Mouse (Mus musculus): ENCODE results near the gene Hoga1.

Hoga1 gene

GRCm38 (mm10) chr19:42021681-42022541 lies 23.5 kb upstream of the Hoga1 start:
- DNase-seq (ENCODE audit: low spot score), result no peak

GRCm38 (mm10) chr19:42022542-42022848 lies 22.9 kb upstream of the Hoga1 start:
- DNase-seq (ENCODE audit: low spot score), result no peak

- DNase-seq (ENCODE audit: low spot score), result peak; percentile 89
These were observed 19.3 kb upstream of the Hoga1 start for GRCm38 (mm10) chr19:42026158-42026557.

- no peak for DNase-seq (ENCODE audit: low spot score)
These were observed 14.3 kb upstream of the Hoga1 start for GRCm38 (mm10) chr19:42031112-42031511.

- no peak for DNase-seq (ENCODE audit: low spot score)
These were observed 11.8 kb upstream of the Hoga1 start for GRCm38 (mm10) chr19:42033611-42034010.

GRCm38 (mm10) chr19:42034146-42034775 lies 11.1 kb upstream of the Hoga1 start:
- no peak for DNase-seq (ENCODE audit: low spot score)

GRCm38 (mm10) chr19:42034881-42035455 lies 10.4 kb upstream of the Hoga1 start:
- no peak for DNase-seq (ENCODE audit: low spot score)

GRCm38 (mm10) chr19:42035456-42036248 lies 9.8 kb upstream of the Hoga1 start, which contains the start of gene Ankrd2:
TSS of gene Ankrd2 (plus strand) at chr19:42036000.
- peak; percentile 80 for DNase-seq (ENCODE audit: low spot score)

GRCm38 (mm10) chr19:42036357-42036756 lies 9.1 kb upstream of the Hoga1 start:
- DNase-seq (ENCODE audit: low spot score), result no peak

GRCm38 (mm10) chr19:42037167-42037702 lies 8.2 kb upstream of the Hoga1 start:
- no peak for DNase-seq (ENCODE audit: low spot score)

GRCm38 (mm10) chr19:42038310-42038709 lies 7.1 kb upstream of the Hoga1 start:
- DNase-seq (ENCODE audit: low spot score), result no peak

- no peak for DNase-seq (ENCODE audit: low spot score)
These were observed 1.4 kb upstream of the Hoga1 start for GRCm38 (mm10) chr19:42043988-42044387.

- no peak for DNase-seq (ENCODE audit: low spot score)
These were observed 4.8 kb downstream of the Hoga1 start for GRCm38 (mm10) chr19:42050251-42050650.

- DNase-seq (ENCODE audit: low spot score), result no peak
These were observed 5.9 kb downstream of the Hoga1 start for GRCm38 (mm10) chr19:42051351-42051750.

- DNase-seq (ENCODE audit: low spot score), result no peak
These were observed 6.5 kb downstream of the Hoga1 start, which contains the start of gene 4933411K16Rik for GRCm38 (mm10) chr19:42051948-42052347. TSS of gene 4933411K16Rik (plus strand) at chr19:42052248.

GRCm38 (mm10) chr19:42054255-42054654 lies 8.8 kb downstream of the Hoga1 start:
- DNase-seq (ENCODE audit: low spot score), result peak; percentile 68

GRCm38 (mm10) chr19:42055881-42056280 lies 10.5 kb downstream of the Hoga1 start:
- DNase-seq (ENCODE audit: low spot score), result peak; percentile 89

GRCm38 (mm10) chr19:42056719-42057409 lies 11.5 kb downstream of the Hoga1 start:
- DNase-seq (ENCODE audit: low spot score), result no peak

GRCm38 (mm10) chr19:42058426-42058825 lies 13.0 kb downstream of the Hoga1 start:
- DNase-seq (ENCODE audit: low spot score), result no peak

GRCm38 (mm10) chr19:42061443-42061842 lies 16.0 kb downstream of the Hoga1 start:
- DNase-seq (ENCODE audit: low spot score), result no peak
